Mouse (Mus musculus) NIH3T3 (cell line): ENCODE data around the gene Ifit2.
A peak's percentile ranks its signal among the peaks of the same experiment; 100 is the strongest.

Experiments
- DNase-seq: peaks from one replicate; pipeline ENCODE4 v3.0.0-alpha.2; 2012; ENCODE audit warnings: low read depth

The Ifit2 gene

DNA sequence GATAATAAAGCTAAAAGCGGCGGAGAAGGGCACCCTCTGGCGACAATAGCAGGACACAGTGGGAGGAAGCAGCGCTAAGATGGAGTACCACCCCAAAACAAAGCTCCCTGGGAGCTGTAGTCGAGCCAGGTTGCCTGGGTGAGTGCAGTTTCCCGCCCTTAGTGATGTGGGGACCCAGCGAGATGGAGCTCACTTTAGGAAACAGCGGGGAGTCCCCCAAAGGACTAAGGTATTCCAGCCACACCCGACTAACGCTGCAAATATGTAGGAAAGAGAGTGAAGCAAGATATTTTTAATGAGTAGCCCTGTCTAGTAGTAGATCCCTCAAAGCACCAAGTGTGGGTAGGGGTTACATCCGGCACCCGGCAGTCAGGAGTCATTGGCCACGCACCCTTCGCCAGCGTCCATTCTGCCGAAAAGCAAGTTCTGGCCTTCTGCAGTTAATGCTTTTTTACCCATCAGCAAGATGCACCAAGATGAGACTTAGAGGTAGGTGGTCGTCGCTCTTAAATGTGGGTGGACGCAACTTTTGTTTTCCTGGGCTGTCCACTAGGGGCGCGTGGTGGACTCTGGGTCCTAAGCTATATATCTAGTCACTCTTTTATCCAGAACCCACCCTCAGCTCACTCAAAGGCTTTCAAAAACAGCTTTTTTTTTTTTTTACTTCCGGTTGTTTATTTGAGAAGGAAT is at the start of gene Ifit2:
Gene Ifit2 (plus strand): TSS at position 161 of the 690 bp plus-strand sequence.
- peak; percentile 94 for DNase-seq

DNA sequence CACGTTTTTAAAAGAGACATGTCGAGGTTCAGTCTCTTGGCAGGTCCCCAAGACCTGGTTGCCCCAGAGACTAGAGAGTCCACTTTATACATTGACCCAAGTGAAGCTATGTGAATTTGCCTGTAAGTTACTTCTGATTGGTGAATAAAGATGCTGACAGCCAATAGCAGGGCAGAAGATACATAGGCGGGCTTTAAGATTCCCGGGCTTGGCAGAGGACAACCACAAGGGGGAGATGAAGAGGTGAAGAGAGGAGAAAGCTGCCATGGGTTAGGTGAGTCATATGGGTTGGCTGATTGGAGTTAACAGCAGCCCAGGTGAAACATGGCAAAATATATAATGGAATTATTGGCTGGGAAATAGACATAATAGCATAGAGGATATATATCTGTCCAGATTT is 49.7 kb upstream of the Ifit2 start:
- peak; percentile 90 for DNase-seq

DNA sequence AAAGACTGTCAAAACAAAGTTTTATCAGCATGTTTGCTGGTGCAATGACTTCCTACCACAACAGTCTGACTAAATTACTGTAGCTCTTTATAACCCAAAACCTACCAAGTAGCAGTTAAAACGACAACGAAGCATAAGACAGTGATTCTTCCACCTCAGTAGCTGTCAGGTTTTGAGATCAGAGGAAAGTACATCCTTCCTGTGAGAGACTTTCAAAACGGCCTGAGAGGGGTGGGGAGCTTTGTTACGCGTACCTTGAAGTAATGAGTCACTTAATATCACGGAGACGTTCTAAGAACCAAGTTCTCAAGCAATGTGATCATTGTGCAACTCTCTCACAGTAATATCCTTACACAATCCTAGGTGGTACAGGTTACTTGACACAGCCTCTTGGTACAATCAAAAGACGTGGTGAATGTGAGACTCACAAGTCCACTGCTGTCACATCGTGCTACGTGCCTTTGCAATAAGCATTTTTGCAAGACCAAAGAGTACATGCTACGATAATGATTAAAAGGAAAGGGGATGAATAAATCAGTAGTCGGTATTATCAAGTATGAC is 45.3 kb upstream of the Ifit2 start:
- no peak for DNase-seq

- no peak for DNase-seq
Observed at GRCm38 (mm10) chr19:34510717-34511116, 39.8 kb upstream of the Ifit2 start.

DNA sequence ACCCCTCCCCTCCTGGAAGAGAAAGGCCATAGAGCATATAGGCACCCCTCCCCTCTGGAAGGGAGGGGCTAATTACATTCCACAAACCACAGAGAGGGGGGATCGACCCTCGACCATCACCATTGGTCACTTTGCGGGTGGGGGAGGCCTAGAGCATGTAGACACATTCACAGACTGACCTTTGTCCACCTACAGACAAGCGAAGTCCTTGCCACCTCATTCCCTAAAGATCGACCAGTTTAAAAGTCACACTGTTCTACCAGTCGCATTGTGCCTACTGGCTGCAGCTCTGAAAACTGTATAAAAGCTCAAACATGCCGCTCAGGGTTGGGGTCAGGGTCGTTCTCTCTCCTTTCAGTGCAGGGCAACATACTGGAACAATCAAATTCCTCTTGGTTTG is 39.0 kb upstream of the Ifit2 start:
- DNase-seq, result no peak

- DNase-seq, result no peak
Observed at GRCm38 (mm10) chr19:34515681-34516080, 34.8 kb upstream of the Ifit2 start.

DNA sequence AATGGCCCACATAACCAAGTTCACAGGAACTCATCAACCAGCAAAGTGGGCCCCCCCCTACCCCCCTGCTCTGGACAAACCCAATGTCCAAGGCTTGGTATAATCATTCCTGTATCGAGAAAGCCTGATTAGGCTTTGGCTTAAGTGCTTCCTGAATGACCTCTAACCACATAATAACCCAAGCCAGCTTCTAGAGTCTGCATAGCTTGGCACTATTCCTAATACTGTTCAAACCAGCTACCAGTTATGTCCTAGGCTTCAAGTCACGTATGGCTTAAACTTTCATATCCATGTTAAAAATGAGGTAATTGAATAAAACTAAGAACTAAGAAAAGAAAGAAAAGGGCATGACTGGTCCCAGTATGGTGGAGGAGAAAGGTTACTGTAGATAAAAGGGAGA is 34.1 kb upstream of the Ifit2 start:
- no peak for DNase-seq

DNA sequence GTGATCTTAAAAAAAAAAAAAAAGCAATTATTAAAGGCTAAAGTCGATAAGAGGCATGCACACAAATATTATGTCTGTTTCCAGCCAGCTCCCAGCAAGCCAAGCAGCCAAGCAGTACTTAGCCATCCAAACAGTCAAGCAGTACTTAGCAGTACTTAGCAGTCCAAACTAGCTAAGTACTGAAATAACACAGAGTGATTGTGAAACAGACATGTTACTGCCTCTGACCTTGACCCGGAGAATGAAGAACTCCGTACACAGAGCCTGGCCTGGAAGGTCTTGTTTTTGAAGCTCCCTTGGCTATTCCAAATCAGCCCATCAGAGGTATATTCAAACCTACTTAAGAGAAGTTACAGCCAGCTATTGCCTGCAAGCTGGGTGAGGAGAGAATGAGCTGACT is 33.3 kb upstream of the Ifit2 start:
- DNase-seq, result no peak

GRCm38 (mm10) chr19:34517812-34518594 is 32.5 kb upstream of the Ifit2 start:
- DNase-seq, result peak; percentile 68

DNA sequence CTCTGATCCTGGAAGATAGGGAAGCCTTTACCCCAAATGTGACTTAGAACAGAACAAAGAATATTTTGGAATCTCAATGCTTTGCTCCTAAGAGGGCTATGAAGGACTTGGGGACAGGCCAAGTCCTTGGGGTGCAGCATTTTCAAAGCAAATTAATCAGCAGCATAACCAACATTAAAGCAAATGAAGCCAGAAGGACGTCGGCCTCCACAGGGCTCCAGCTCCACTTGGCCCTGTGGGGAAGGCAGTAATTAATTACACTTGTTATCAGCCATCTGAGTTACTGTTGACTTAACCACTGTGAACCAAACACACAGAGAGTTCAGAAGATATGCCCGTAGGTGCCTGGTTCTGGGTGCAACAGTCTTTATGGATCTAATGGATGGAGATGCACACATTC is 31.7 kb upstream of the Ifit2 start:
- DNase-seq, result no peak

DNA sequence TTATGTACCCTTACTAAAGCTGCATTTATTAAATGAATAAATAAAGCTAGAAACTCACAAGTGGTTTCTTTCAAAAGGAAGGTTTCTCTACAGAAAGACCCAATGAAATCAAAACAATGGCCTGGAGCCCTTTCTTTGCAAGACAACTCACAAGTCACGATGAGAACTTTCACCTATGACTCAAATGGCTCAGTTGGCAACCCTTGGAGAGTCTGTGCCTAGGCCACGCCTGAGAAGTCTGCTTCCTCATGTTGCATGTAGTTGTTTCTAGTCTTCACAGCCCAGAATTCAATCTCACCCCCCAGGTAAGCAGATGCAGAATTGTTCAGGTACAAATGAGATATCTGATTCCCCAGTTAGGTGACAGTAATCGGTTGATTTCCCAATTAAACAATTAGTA is 30.8 kb upstream of the Ifit2 start:
- peak; percentile 28 for DNase-seq

GRCm38 (mm10) chr19:34520051-34520450 is 30.4 kb upstream of the Ifit2 start:
- no peak for DNase-seq

GRCm38 (mm10) chr19:34521361-34521760 is 29.1 kb upstream of the Ifit2 start:
- no peak for DNase-seq

DNA sequence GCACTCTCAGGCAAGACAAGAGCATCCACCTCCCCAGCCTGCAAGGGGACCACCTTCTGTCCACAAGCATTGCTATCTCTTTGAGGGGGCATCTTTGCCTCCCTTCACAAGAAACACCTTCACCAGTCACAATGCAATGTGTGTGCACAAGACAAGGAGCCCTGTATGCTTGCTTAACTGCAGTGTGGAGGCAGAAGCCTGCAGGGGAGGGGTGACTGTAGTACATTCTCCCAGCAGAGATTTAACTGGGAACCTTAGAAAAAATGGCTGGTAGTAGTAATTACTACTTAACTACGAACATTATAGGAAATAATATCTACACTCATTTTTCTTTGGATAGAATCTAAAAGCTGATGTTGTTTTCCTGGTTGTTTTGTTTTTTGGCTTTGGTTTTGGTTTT is 28.5 kb upstream of the Ifit2 start:
- no peak for DNase-seq

DNA sequence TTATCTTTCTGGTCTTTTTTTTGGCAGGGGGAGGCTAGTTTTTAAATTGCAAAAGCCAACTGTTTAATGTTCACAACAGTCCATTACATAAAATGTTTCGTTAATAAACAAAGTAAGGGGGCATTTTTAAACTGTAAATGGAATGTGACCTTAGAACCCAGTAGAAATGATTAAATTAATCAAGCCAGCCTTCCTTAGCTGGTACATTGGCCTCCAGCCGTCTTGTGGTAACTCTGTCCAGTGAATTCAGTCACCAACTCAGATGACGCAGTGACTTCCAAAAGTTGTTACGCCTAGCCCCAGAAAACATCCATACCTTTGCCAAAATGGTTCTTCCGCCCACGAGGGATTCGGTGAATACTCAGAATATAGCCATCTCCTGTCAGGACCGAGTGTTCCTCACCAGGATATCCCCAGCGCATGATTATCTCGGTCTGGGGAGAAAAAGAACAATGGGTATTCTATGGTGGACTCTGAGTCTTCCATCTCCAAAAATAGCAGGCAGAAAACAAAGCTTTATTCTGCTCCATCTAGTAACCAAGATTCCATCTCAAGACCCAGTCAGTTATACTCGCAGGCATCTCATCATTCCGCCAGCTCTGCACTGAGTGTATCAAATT is 27.3 kb upstream of the Ifit2 start:
- DNase-seq, result no peak

DNA sequence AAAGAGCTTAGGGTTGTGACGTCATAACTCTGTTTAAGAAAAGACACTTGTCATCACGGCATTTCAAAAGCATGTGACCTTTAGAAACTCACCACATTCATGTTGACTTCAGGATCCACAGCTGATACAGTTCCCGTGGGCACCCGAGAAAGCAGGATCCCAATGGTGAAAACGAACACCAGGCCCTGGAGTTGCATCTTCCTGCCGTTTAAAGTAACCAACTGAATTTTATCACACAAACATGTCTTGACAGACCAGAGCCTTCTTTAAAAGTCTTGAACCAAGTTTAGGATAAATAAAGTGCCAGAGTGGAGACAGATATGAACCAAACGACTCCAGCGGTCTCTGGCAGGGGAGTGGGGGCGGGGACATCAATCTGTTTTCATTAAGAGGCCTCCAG is 25.8 kb upstream of the Ifit2 start:
- no peak for DNase-seq

- DNase-seq, result peak; percentile 64
Observed at GRCm38 (mm10) chr19:34526321-34526923, 24.1 kb upstream of the Ifit2 start.

DNA sequence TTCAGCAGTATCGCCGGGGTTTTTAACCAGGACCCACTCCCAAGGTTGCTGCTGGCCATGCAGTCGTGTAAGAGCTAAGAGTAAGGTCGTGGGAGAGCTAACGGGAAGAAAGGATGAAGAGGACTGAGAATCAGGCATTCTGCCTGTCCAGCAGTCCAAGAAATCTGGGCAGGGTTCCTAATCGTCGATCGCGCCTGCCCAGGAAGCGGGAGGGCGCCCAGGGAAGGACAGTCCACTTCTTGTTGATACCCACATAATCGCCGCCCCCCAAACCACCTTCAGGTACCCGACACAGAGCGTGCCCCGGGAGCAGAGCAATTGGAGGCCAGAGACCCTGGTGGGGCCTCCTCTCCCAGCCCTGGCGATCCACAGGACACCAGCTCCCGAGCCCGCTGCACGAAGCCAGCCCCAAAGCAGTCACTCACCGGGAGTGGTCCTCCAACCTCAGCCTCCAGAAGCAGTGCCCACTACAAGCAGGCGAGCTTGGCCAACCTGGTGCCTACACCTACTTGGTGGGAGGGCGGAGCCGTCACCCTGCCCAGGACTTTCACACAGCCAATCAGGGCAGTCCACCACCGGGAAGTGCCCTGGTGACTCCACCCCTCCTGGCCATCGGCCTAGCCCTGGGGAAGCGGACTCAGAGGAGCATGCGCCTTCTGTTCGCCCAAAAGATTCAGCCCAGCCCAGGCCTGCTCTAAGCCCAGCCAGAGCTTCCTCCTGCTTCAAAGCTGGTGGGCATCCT is 23.4 kb upstream of the Ifit2 start, which contains the start of gene Lipa:
Gene Lipa (minus strand): TSS at position 534 of the 742 bp plus-strand sequence.
- DNase-seq, result peak; percentile 99

- DNase-seq, result no peak
Observed at GRCm38 (mm10) chr19:34532061-34532751, 18.3 kb upstream of the Ifit2 start.

DNA sequence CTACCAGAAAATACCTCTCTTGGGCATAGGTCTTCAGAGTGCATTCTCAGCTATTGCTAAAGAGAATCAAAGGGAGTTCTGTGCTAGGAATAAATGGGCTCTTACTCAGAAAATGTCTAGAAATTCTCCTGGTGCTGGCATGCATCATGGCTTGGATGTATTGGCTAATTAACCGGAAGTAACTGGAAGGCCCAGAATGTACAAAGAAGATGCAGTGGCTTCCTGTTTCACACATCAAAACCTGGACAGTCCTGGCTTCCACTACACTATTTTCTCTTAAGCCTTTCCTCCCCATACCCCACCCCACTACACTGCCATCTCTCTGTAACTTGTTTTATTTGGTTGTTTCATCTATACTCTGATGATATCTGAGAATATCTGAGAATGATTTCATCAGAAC is 11.1 kb upstream of the Ifit2 start:
- no peak for DNase-seq

DNA sequence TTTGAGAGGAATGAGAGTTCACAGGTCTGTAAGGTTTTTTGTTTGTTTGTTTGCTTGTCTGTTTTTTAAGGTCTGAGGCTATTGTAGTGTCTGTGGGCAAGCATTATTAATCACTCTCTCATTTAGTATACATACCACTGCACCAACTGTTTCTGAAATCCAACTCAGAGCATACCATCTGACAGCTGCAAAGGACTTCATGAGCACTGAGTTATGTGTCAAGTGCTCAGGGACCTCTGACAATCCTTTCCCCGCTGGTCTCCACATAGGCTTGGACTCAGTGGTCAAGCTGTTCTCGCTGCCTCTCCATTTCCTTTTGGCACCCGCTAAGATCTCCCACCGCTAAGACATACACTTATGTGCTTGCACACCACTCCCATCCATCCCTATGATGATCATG is 4.3 kb upstream of the Ifit2 start:
- no peak for DNase-seq
